Mouse (Mus musculus) neural tube, embryonic 14.5 days (tissue): ENCODE measurements at regions not wholly inside any gene's neighbourhood (a gene's known extent, or its start where the extent isn't known, plus 50 kb on each side); places are given as distances from the start of the nearest gene placed in this dataset.

Source experiments
- ATAC-seq: fragments of 200-750 bp; cut with Nextera tagmentation; 2 replicates; pipeline ENCODE4 v1.8.0; 2017; ENCODE audit warnings: low read depth, mild to moderate bottlenecking, moderate TSS enrichment, moderate library complexity
- H3K27ac ChIP-seq: fragments of 300-500 bp; sonication (generic); 2 replicates; pipeline ENCODE4 v1.5.1; 2014; ENCODE audit warnings: low read depth, mild to moderate bottlenecking, control low read depth, low read length, moderate library complexity, mixed read lengths
- H3K27me3 ChIP-seq: fragments of 300-500 bp; sonication (generic); 2 replicates; pipeline ENCODE4 v1.6.1; 2014; ENCODE audit warnings: low read length; ENCODE audit not compliant: control insufficient read depth, insufficient read depth
- H3K36me3 ChIP-seq: fragments of 300-500 bp; sonication (generic); 2 replicates; pipeline ENCODE4 v1.6.1; 2014; ENCODE audit warnings: low read length, mixed read lengths; ENCODE audit not compliant: control insufficient read depth, insufficient read depth
- H3K4me1 ChIP-seq: fragments of 300-500 bp; sonication (generic); 2 replicates; pipeline ENCODE4 v1.6.1; 2014; ENCODE audit warnings: low read length; ENCODE audit not compliant: control insufficient read depth, insufficient read depth
- H3K4me2 ChIP-seq: fragments of 300-500 bp; sonication (generic); 2 replicates; pipeline ENCODE4 v1.6.1; 2014; ENCODE audit warnings: mild to moderate bottlenecking, low read depth, low read length, control low read depth
- H3K4me3 ChIP-seq: fragments of 300-500 bp; sonication (generic); 2 replicates; pipeline ENCODE4 v1.5.1; 2014; ENCODE audit warnings: low read depth, low read length, control low read depth, mixed read lengths
- H3K9ac ChIP-seq: fragments of 300-500 bp; sonication (generic); replicated peaks from 2 replicates; pipeline ENCODE4 v1.6.1; 2014; ENCODE audit warnings: low read depth, mild to moderate bottlenecking, control low read depth, low read length, mixed read lengths
- H3K9me3 ChIP-seq: fragments of 300-500 bp; sonication (generic); 2 replicates; pipeline ENCODE4 v1.6.1; 2016; ENCODE audit warnings: low read length; ENCODE audit not compliant: control insufficient read depth
- WGBS: fragments of 180-500 bp; shearing (Covaris S2); extraction: QIAGEN DNeasy Blood & Tissue Kit; methylation state at CpG from one replicate; pipeline ENCODE4 v1.1.7; 2014; 5-methylcytosine and 5-hydroxymethylcytosine counted together

- Histone ChIP-seq H3K4me2 (no peak overlapping the region), H3K27me3 (no peaks in the 10 kb centered on the region), H3K9ac (no peak overlapping the region), H3K36me3 (no peaks in the 10 kb centered on the region), H3K4me3 (no peak overlapping the region), H3K27ac (no peak overlapping the region), H3K4me1 (no peaks in the 10 kb centered on the region), H3K9me3 (no peaks in the 10 kb centered on the region)
- no peak for ATAC-seq
- 90% methylated on average over 3 of the region's 3 CpGs for WGBS
These were observed 109.9 kb downstream of the Sec23a start for GRCm38 (mm10) chr12:58901931-58902330.

GRCm38 (mm10) chr12:58875808-58876207, 136.0 kb downstream of the Sec23a start:
- ATAC-seq = no peak
- no peak overlapping the region for H3K27ac ChIP-seq
- WGBS = 86% methylated on average over 2 of the region's 2 CpGs

GRCm38 (mm10) chr12:58872465-58872864, 139.4 kb downstream of the Sec23a start:
- H3K4me2 ChIP-seq = no peak overlapping the region
- no peaks in the 10 kb centered on the region for H3K4me1 ChIP-seq
- H3K9me3 ChIP-seq = no peaks in the 10 kb centered on the region
- H3K27me3 ChIP-seq = no peaks in the 10 kb centered on the region
- no peaks in the 10 kb centered on the region for H3K36me3 ChIP-seq
- H3K4me3 ChIP-seq = no peak overlapping the region
- no peak overlapping the region for H3K9ac ChIP-seq
- no peak for ATAC-seq
- H3K27ac ChIP-seq = no peak overlapping the region

More at GRCm38 (mm10) chr12:58875808-58876207, 136.0 kb downstream of the Sec23a start:
- Histone ChIP-seq H3K4me3 (no peak overlapping the region), H3K36me3 (no peaks in the 10 kb centered on the region), H3K4me2 (no peak overlapping the region), H3K27me3 (no peaks in the 10 kb centered on the region), H3K9me3 (no peaks in the 10 kb centered on the region), H3K4me1 (no peaks in the 10 kb centered on the region), H3K9ac (no peak overlapping the region)

GRCm38 (mm10) chr12:58856498-58856897, 155.3 kb downstream of the Sec23a start:
- Histone ChIP-seq H3K4me3 (no peak overlapping the region), H3K9me3 (no peaks in the 10 kb centered on the region), H3K27me3 (no peaks in the 10 kb centered on the region), H3K9ac (no peak overlapping the region), H3K27ac (no peak overlapping the region), H3K36me3 (no peaks in the 10 kb centered on the region), H3K4me2 (no peak overlapping the region), H3K4me1 (no peaks in the 10 kb centered on the region)
- WGBS = 68% methylated on average over 2 of the region's 2 CpGs
- no peak for ATAC-seq

GRCm38 (mm10) chr12:58851677-58852385, 160.0 kb downstream of the Sec23a start:
- Histone ChIP-seq H3K27me3 (no peaks in the 10 kb centered on the region), H3K36me3 (no peaks in the 10 kb centered on the region), H3K4me1 (no peaks in the 10 kb centered on the region), H3K27ac (no peak overlapping the region), H3K9me3 (no peaks in the 10 kb centered on the region), H3K9ac (no peak overlapping the region), H3K4me3 (no peak overlapping the region), H3K4me2 (no peak overlapping the region)
- no peak for ATAC-seq
- WGBS = 77% methylated on average over 6 of the region's 6 CpGs

- Histone ChIP-seq H3K27ac (no peak overlapping the region), H3K9ac (no peak overlapping the region), H3K4me2 (no peak overlapping the region), H3K4me1 (no peaks in the 10 kb centered on the region), H3K4me3 (no peak overlapping the region), H3K27me3 (no peaks in the 10 kb centered on the region), H3K36me3 (no peaks in the 10 kb centered on the region), H3K9me3 (no peaks in the 10 kb centered on the region)
- ATAC-seq = no peak
- 68% methylated on average over 1 of the region's 1 CpGs for WGBS
These were observed 182.2 kb downstream of the Sec23a start for GRCm38 (mm10) chr12:58829656-58830055.

GRCm38 (mm10) chr12:58827864-58828263, 184.0 kb downstream of the Sec23a start:
- Histone ChIP-seq H3K27me3 (no peaks in the 10 kb centered on the region), H3K4me2 (no peak overlapping the region), H3K9me3 (no peaks in the 10 kb centered on the region), H3K27ac (no peak overlapping the region), H3K4me1 (no peaks in the 10 kb centered on the region), H3K9ac (no peak overlapping the region), H3K36me3 (no peaks in the 10 kb centered on the region), H3K4me3 (no peak overlapping the region)
- no peak for ATAC-seq

GRCm38 (mm10) chr12:58825139-58825921, 186.5 kb downstream of the Sec23a start:
- Histone ChIP-seq H3K4me3 (no peak overlapping the region), H3K27ac (no peak overlapping the region), H3K9me3 (no peaks in the 10 kb centered on the region), H3K9ac (no peak overlapping the region), H3K4me1 (no peaks in the 10 kb centered on the region), H3K36me3 (no peaks in the 10 kb centered on the region), H3K4me2 (no peak overlapping the region), H3K27me3 (no peaks in the 10 kb centered on the region)
- 84% methylated on average over 7 of the region's 7 CpGs for WGBS
- no peak for ATAC-seq

GRCm38 (mm10) chr12:58822971-58823370, 188.8 kb downstream of the Sec23a start:
- H3K9me3 ChIP-seq = no peaks in the 10 kb centered on the region
- H3K27ac ChIP-seq = no peak overlapping the region
- ATAC-seq = no peak
- H3K27me3 ChIP-seq = no peaks in the 10 kb centered on the region
- no peaks in the 10 kb centered on the region for H3K4me1 ChIP-seq
- no peak overlapping the region for H3K9ac ChIP-seq
- H3K4me2 ChIP-seq = no peak overlapping the region
- H3K4me3 ChIP-seq = no peak overlapping the region
- no peaks in the 10 kb centered on the region for H3K36me3 ChIP-seq
- WGBS = 87% methylated on average over 3 of the region's 3 CpGs
